Mouse (Mus musculus) retina, adult 2 months (tissue): ENCODE measurements around the gene Gm884.
"Not testable (repeated sequence)": the region's sequence is repeated elsewhere in the genome, so short reads cannot be mapped to it uniquely, and the experiment has no call there.

ENCODE experiments used
- DNase-seq: peaks from one replicate; pipeline ENCODE4 v3.0.0-alpha.2; 2012; ENCODE audit warnings: low read depth, low spot score

The Gm884 gene

DNA sequence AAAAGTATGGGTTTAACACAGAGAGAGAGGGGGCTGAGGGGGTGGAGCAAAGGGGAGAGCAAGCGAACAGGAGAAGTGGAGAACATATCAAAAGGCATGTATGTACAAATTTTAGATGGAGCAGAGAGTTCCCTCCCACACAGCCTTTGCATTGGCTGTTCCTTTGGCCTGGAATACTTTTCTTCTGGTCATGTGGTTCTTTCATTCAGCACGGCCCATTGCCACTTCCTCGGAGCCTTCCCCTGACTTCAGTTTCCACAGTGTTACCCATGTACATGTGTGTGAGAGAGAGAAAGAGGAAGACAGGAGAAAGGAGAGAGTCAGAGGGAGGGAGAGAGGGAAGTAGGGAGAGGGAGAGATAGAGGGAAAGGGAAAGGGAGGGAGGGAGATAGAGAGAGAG, 14.5 kb upstream of the Gm884 start:
- DNase-seq: no peak

GRCm38 (mm10) chr11:103634806-103635205, 13.9 kb upstream of the Gm884 start:
- DNase-seq: no peak

GRCm38 (mm10) chr11:103627453-103627852, 6.5 kb upstream of the Gm884 start:
- DNase-seq: no peak

DNA sequence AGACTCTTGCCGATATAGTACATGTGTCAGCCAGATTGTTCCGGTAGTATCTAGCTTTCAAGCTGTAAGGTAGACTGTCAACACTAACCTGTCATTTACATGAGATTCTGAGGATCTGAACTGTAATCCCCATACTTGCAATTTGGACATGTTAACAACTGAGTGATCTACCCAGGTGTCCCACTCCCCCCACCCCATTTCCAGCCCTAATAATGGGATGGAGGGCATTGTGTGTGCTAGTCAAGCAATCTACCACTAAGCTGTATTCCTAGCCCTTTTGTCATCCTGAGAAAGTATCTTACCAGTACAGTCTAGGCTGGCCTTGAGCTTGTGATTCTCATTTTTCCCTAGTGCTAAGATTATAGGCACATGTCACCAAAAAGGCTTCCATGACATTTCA, 10.2 kb downstream of the Gm884 start:
- DNase-seq: no peak

GRCm38 (mm10) chr11:103606611-103607010, 14.3 kb downstream of the Gm884 start:
- DNase-seq: no peak

GRCm38 (mm10) chr11:103578339-103578738, 42.6 kb downstream of the Gm884 start:
- DNase-seq: no peak

GRCm38 (mm10) chr11:103556021-103556420, 64.9 kb downstream of the Gm884 start:
- peak; percentile 6 for DNase-seq

GRCm38 (mm10) chr11:103534973-103535372, 86.0 kb downstream of the Gm884 start:
- DNase-seq: not testable (repeated sequence)

- no peak for DNase-seq
Observed at GRCm38 (mm10) chr11:103512111-103512510, 108.8 kb downstream of the Gm884 start.

- DNase-seq: no peak
Observed at GRCm38 (mm10) chr11:103504497-103504896, 116.4 kb downstream of the Gm884 start, which contains the start of gene Lrrc37a. Gene Lrrc37a (minus strand): TSS chr11:103504597.
